Mouse (Mus musculus): Measurements from ENCODE around the gene Tcap. TPM values are rescaled to one million over a fixed set of nuclear protein-coding genes. Genes with fewer than 3 reads are reported as not detected.

The Tcap gene
- polyA plus RNA-seq (2015; fragmentation: Nextera tagmentation; extraction: Ambion mirVana) = 11.3 and 12.9 TPM in 2 replicates

- H3K36me3 ChIP-seq = peaks cover 25% of the 10 kb centered on the region
- ATAC-seq (ENCODE audit: low FRiP score, low read depth) = no peak
- no peak within 1 kb of the TSS for H3K27ac ChIP-seq
- no peaks in the 10 kb centered on the region for H3K9me3 ChIP-seq
- no peak within 1 kb of the TSS for H3K9ac ChIP-seq
- H3K4me3 ChIP-seq = no peak within 1 kb of the TSS
- peaks cover 56% of the 10 kb centered on the region for H3K27me3 ChIP-seq
- 47% methylated on average over 14 of the region's 14 CpGs for WGBS
- peaks cover 5% of the 10 kb centered on the region; the same call in 1 of the 2 replicates for H3K4me1 ChIP-seq
- H3K4me2 ChIP-seq (replicated peaks) = no peak within 1 kb of the TSS
Measured at GRCm38 (mm10) chr11:98383261-98384030, at the start of gene Tcap. Gene Tcap, plus strand, starts transcription at chr11:98383811.

GRCm38 (mm10) chr11:98333981-98334741 lies 49.5 kb upstream of the Tcap start:
- H3K4me2 ChIP-seq (replicated peaks) = peak overlapping the region; percentile 44; the same call in 1 of the 2 replicates
- no peak for ATAC-seq (ENCODE audit: low FRiP score, low read depth)
- H3K4me3 ChIP-seq = peak overlapping the region; percentile 25
- H3K4me1 ChIP-seq = peaks cover 17% of the 10 kb centered on the region
- H3K9me3 ChIP-seq = no peaks in the 10 kb centered on the region
- H3K27ac ChIP-seq = no peak overlapping the region
- under 1% methylated on average over 40 of the region's 41 CpGs for WGBS
- no peak overlapping the region for H3K9ac ChIP-seq
- no peaks in the 10 kb centered on the region for H3K36me3 ChIP-seq
- peaks cover 100% of the 10 kb centered on the region for H3K27me3 ChIP-seq

GRCm38 (mm10) chr11:98335250-98335649 lies 48.4 kb upstream of the Tcap start:
- Histone ChIP-seq H3K27ac (no peak overlapping the region), H3K9me3 (no peaks in the 10 kb centered on the region), H3K4me3 (no peak overlapping the region), H3K27me3 (peaks cover 100% of the 10 kb centered on the region), H3K9ac (no peak overlapping the region), H3K4me2 (replicated peaks) (no peak overlapping the region), H3K36me3 (no peaks in the 10 kb centered on the region), H3K4me1 (peaks cover 27% of the 10 kb centered on the region)
- WGBS = 6% methylated on average over 9 of the region's 9 CpGs
- ATAC-seq (ENCODE audit: low FRiP score, low read depth) = no peak

- ATAC-seq (ENCODE audit: low FRiP score, low read depth) = no peak
- H3K4me1 ChIP-seq = peaks cover 27% of the 10 kb centered on the region
- H3K4me2 ChIP-seq (replicated peaks) = no peak overlapping the region
- no peaks in the 10 kb centered on the region for H3K36me3 ChIP-seq
- no peaks in the 10 kb centered on the region for H3K9me3 ChIP-seq
- H3K27me3 ChIP-seq = peaks cover 99% of the 10 kb centered on the region
- H3K9ac ChIP-seq = no peak overlapping the region
- no peak overlapping the region for H3K4me3 ChIP-seq
- WGBS = 21% methylated on average over 13 of the region's 13 CpGs
- H3K27ac ChIP-seq = no peak overlapping the region
Measured at GRCm38 (mm10) chr11:98336245-98337107, 47.1 kb upstream of the Tcap start.

- H3K4me2 ChIP-seq (replicated peaks) = peak overlapping the region; percentile 94
- H3K27ac ChIP-seq = no peak overlapping the region
- H3K9me3 ChIP-seq = no peaks in the 10 kb centered on the region
- H3K4me1 ChIP-seq = peaks cover 40% of the 10 kb centered on the region
- peak overlapping the region; percentile 54 for H3K4me3 ChIP-seq
- no peak for ATAC-seq (ENCODE audit: low FRiP score, low read depth)
- peaks cover 92% of the 10 kb centered on the region for H3K27me3 ChIP-seq
- under 1% methylated on average over 55 of the region's 57 CpGs for WGBS
- peak overlapping the region; percentile 62 for H3K9ac ChIP-seq
- H3K36me3 ChIP-seq = no peaks in the 10 kb centered on the region
Measured at GRCm38 (mm10) chr11:98338507-98338961, 45.1 kb upstream of the Tcap start.

GRCm38 (mm10) chr11:98339071-98339501 lies 44.5 kb upstream of the Tcap start:
- H3K27me3 ChIP-seq = peaks cover 92% of the 10 kb centered on the region
- ATAC-seq (ENCODE audit: low FRiP score, low read depth) = no peak
- WGBS = under 1% methylated on average over 19 of the region's 19 CpGs

GRCm38 (mm10) chr11:98339679-98340287 lies 43.8 kb upstream of the Tcap start:
- H3K9ac ChIP-seq = 0 out of 2 replicates have a peak overlapping the region, but pooled peaks have one; percentile 62
- no peak overlapping the region for H3K27ac ChIP-seq
- no peak for ATAC-seq (ENCODE audit: low FRiP score, low read depth)
- peak overlapping the region; percentile 94 for H3K4me2 ChIP-seq (replicated peaks)
- 14% methylated on average over 11 of the region's 11 CpGs for WGBS
- no peaks in the 10 kb centered on the region for H3K9me3 ChIP-seq
- H3K4me3 ChIP-seq = peak overlapping the region; percentile 54
- peaks cover 90% of the 10 kb centered on the region for H3K27me3 ChIP-seq
- no peaks in the 10 kb centered on the region for H3K36me3 ChIP-seq
- peaks cover 31% of the 10 kb centered on the region for H3K4me1 ChIP-seq

More at GRCm38 (mm10) chr11:98339071-98339501, 44.5 kb upstream of the Tcap start:
- Histone ChIP-seq H3K4me3 (peak overlapping the region; percentile 54), H3K36me3 (no peaks in the 10 kb centered on the region), H3K4me1 (peaks cover 37% of the 10 kb centered on the region), H3K27ac (no peak overlapping the region), H3K4me2 (replicated peaks) (peak overlapping the region; percentile 94), H3K9me3 (no peaks in the 10 kb centered on the region), H3K9ac (peak overlapping the region; percentile 62)

- Histone ChIP-seq H3K27me3 (peaks cover 89% of the 10 kb centered on the region), H3K4me3 (no peak overlapping the region), H3K9me3 (no peaks in the 10 kb centered on the region), H3K4me1 (peaks cover 31% of the 10 kb centered on the region), H3K4me2 (replicated peaks) (no peak overlapping the region), H3K36me3 (no peaks in the 10 kb centered on the region), H3K27ac (no peak overlapping the region), H3K9ac (no peak overlapping the region)
- no peak for ATAC-seq (ENCODE audit: low FRiP score, low read depth)
- 1% methylated on average over 4 of the region's 4 CpGs for WGBS
Measured at GRCm38 (mm10) chr11:98340597-98340996, 43.0 kb upstream of the Tcap start.

- no peaks in the 10 kb centered on the region for H3K9me3 ChIP-seq
- no peak overlapping the region for H3K4me3 ChIP-seq
- no peak overlapping the region for H3K4me2 ChIP-seq (replicated peaks)
- peaks cover 31% of the 10 kb centered on the region for H3K4me1 ChIP-seq
- no peaks in the 10 kb centered on the region for H3K36me3 ChIP-seq
- no peak for ATAC-seq (ENCODE audit: low FRiP score, low read depth)
- H3K27ac ChIP-seq = no peak overlapping the region
- H3K27me3 ChIP-seq = peaks cover 89% of the 10 kb centered on the region
- WGBS = 42% methylated on average over 4 of the region's 4 CpGs
- no peak overlapping the region for H3K9ac ChIP-seq
Measured at GRCm38 (mm10) chr11:98341174-98341573, 42.4 kb upstream of the Tcap start.

GRCm38 (mm10) chr11:98342000-98342945 lies 41.3 kb upstream of the Tcap start:
- Histone ChIP-seq H3K4me2 (replicated peaks) (peak overlapping the region; percentile 66), H3K27me3 (peaks cover 89% of the 10 kb centered on the region), H3K4me1 (peaks cover 31% of the 10 kb centered on the region), H3K9me3 (no peaks in the 10 kb centered on the region), H3K27ac (no peak overlapping the region), H3K36me3 (no peaks in the 10 kb centered on the region), H3K9ac (no peak overlapping the region; the same call in 1 of the 2 replicates), H3K4me3 (peak overlapping the region; percentile 32)
- 2% methylated on average over 29 of the region's 29 CpGs for WGBS
- peak; percentile 57; the same call in 1 of the 2 replicates for ATAC-seq (ENCODE audit: low FRiP score, low read depth)
